Mouse (Mus musculus): Measurements from ENCODE around the gene Ltb4r1.

DNA sequence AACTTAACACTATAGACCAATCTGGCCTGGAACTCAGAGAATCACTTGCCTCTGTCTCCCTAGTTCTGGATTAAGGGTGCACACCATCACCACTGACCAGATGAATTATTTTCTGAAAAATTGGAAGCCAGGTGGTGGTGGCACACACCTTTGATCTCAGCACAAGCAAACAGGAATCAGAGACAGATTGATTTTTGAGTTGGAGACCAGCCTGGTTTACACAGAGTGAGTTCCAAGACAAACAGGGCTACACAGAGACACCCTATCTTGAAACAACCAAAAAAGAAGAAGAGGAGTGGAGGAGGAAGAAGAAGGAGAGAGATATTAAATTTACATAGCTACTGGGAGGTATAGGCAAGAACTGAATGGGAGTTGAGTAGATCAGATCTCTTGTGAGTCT, 39.5 kb upstream of the Ltb4r1 start:
- TF ChIP-seq CTCF (IDR thresholded peaks at IDR 0.05; ENCODE audit: control insufficient read depth, insufficient read depth, low read length) = no peak
- no peak for TF ChIP-seq POLR2A (IDR thresholded peaks at IDR 0.05; ENCODE audit: borderline replicate concordance, control insufficient read depth, low read depth, low read length)

All from bone marrow, adult 2 months (tissue).